Mouse (Mus musculus) urinary bladder, adult 18-20 months (tissue): ENCODE measurements around the gene Kat2b.
"Not testable (repeated sequence)": the region's sequence is repeated elsewhere in the genome, so short reads cannot be mapped to it uniquely, and the experiment has no call there.

Source experiments
- DNase-seq, 2 experiments: peaks; one replicate each; pipeline ENCODE4 v3.0.0; 2022; ENCODE audit warnings: low spot score in 2 of 2, mixed read lengths in 2 of 2

The Kat2b gene

GRCm38 (mm10) chr17:53569829-53570228 is 3.2 kb downstream of the Kat2b start:
- DNase-seq: peak; percentile 35 to 72

- DNase-seq: no peak
Observed at GRCm38 (mm10) chr17:53570361-53570875, 3.8 kb downstream of the Kat2b start.

- DNase-seq: not testable (repeated sequence)
Observed at GRCm38 (mm10) chr17:53570932-53571331, 4.3 kb downstream of the Kat2b start.

- no peak for DNase-seq
Observed at GRCm38 (mm10) chr17:53573019-53573556, 6.4 kb downstream of the Kat2b start.

GRCm38 (mm10) chr17:53577151-53577550 is 10.5 kb downstream of the Kat2b start:
- DNase-seq: no peak

GRCm38 (mm10) chr17:53577754-53578153 is 11.1 kb downstream of the Kat2b start:
- DNase-seq: no peak

GRCm38 (mm10) chr17:53578249-53578648 is 11.6 kb downstream of the Kat2b start:
- no peak for DNase-seq

- no peak for DNase-seq
Observed at GRCm38 (mm10) chr17:53578776-53579175, 12.1 kb downstream of the Kat2b start.

GRCm38 (mm10) chr17:53579612-53580011 is 13.0 kb downstream of the Kat2b start:
- DNase-seq: no peak

- no peak for DNase-seq
Observed at GRCm38 (mm10) chr17:53580237-53580636, 13.6 kb downstream of the Kat2b start.

GRCm38 (mm10) chr17:53582026-53582585 is 15.4 kb downstream of the Kat2b start:
- DNase-seq: no peak

GRCm38 (mm10) chr17:53582805-53583204 is 16.1 kb downstream of the Kat2b start:
- no peak for DNase-seq

GRCm38 (mm10) chr17:53583846-53584579 is 17.4 kb downstream of the Kat2b start:
- DNase-seq: no peak

- DNase-seq: peak; percentile 76 to 91
Observed at GRCm38 (mm10) chr17:53587074-53587851, 20.6 kb downstream of the Kat2b start.

- DNase-seq: no peak
Observed at GRCm38 (mm10) chr17:53588097-53588855, 21.6 kb downstream of the Kat2b start.

GRCm38 (mm10) chr17:53590110-53590509 is 23.4 kb downstream of the Kat2b start:
- DNase-seq: no peak

- no peak for DNase-seq
Observed at GRCm38 (mm10) chr17:53591910-53592309, 25.2 kb downstream of the Kat2b start.

- DNase-seq: no peak
Observed at GRCm38 (mm10) chr17:53594590-53594989, 27.9 kb downstream of the Kat2b start.

GRCm38 (mm10) chr17:53595527-53595926 is 28.9 kb downstream of the Kat2b start:
- DNase-seq: no peak

- DNase-seq: peak in 1 of 2 experiments; percentile 48
Observed at GRCm38 (mm10) chr17:53596314-53596882, 29.7 kb downstream of the Kat2b start.
